Mouse (Mus musculus) right cerebral cortex, postnatal 10 days (tissue): ENCODE results near the gene Fam71f1.

Experiments used
- DNase-seq, 2 experiments: peaks; one replicate each; pipeline ENCODE4 v3.0.0; 2021; ENCODE audit warnings: low spot score in 2 of 2

Gene Fam71f1

GRCm38 (mm10) chr6:29318879-29319278 is at the start of gene Fam71f1:
Fam71f1 (plus strand) TSS chr6:29319140.
- DNase-seq, result no peak

GRCm38 (mm10) chr6:29270961-29271360 is 48.0 kb upstream of the Fam71f1 start:
- DNase-seq, result no peak

GRCm38 (mm10) chr6:29272312-29273072 is 46.4 kb upstream of the Fam71f1 start, which contains the start of gene Hilpda:
Hilpda (plus strand) TSS chr6:29272488.
- DNase-seq, result peak; percentile 92

GRCm38 (mm10) chr6:29276746-29277145 is 42.2 kb upstream of the Fam71f1 start:
- no peak for DNase-seq

GRCm38 (mm10) chr6:29278513-29279267 is 40.2 kb upstream of the Fam71f1 start:
- DNase-seq, result peak; percentile 47 to 60

- no peak for DNase-seq
These were observed 39.6 kb upstream of the Fam71f1 start, which contains the start of gene Fam71f2 for GRCm38 (mm10) chr6:29279293-29279692. Fam71f2 (plus strand) TSS chr6:29279593.

GRCm38 (mm10) chr6:29280671-29281070 is 38.3 kb upstream of the Fam71f1 start:
- DNase-seq, result no peak

- DNase-seq, result no peak
These were observed 32.1 kb upstream of the Fam71f1 start for GRCm38 (mm10) chr6:29286870-29287269.

GRCm38 (mm10) chr6:29287481-29287880 is 31.5 kb upstream of the Fam71f1 start:
- DNase-seq, result no peak

GRCm38 (mm10) chr6:29287944-29288343 is 31.0 kb upstream of the Fam71f1 start:
- no peak for DNase-seq

- DNase-seq, result no peak
These were observed 30.3 kb upstream of the Fam71f1 start for GRCm38 (mm10) chr6:29288651-29289050.

GRCm38 (mm10) chr6:29299112-29299511 is 19.8 kb upstream of the Fam71f1 start:
- no peak for DNase-seq

- DNase-seq, result no peak
These were observed 15.7 kb upstream of the Fam71f1 start for GRCm38 (mm10) chr6:29303251-29303650.

GRCm38 (mm10) chr6:29303726-29304125 is 15.2 kb upstream of the Fam71f1 start:
- DNase-seq, result no peak

- DNase-seq, result no peak
These were observed 13.5 kb upstream of the Fam71f1 start for GRCm38 (mm10) chr6:29305462-29305861.

- no peak for DNase-seq
These were observed 9.9 kb upstream of the Fam71f1 start for GRCm38 (mm10) chr6:29308846-29309605.

GRCm38 (mm10) chr6:29313690-29314202 is 5.2 kb upstream of the Fam71f1 start:
- no peak for DNase-seq

- no peak for DNase-seq
These were observed 1.7 kb upstream of the Fam71f1 start for GRCm38 (mm10) chr6:29317286-29317685.

GRCm38 (mm10) chr6:29317941-29318340 is 999 bp upstream of the Fam71f1 start:
- no peak for DNase-seq

GRCm38 (mm10) chr6:29321586-29321985 is 2.6 kb downstream of the Fam71f1 start:
- DNase-seq, result no peak

GRCm38 (mm10) chr6:29322147-29322546 is 3.2 kb downstream of the Fam71f1 start:
- DNase-seq, result no peak

- DNase-seq, result no peak
These were observed 3.8 kb downstream of the Fam71f1 start for GRCm38 (mm10) chr6:29322735-29323134.
